Mouse (Mus musculus): ENCODE measurements around the gene Icam4. TPM values are rescaled to one million over a fixed set of nuclear protein-coding genes. Genes with fewer than 3 reads are reported as not detected.

Icam4 gene
- polyA plus RNA-seq, 1 experiment: not detected

- WGBS: 9% methylated on average over 17 of the region's 17 CpGs
- H3K4me3 ChIP-seq (ENCODE audit: insufficient read depth, low read depth, low read length): no peak overlapping the region
Measured at GRCm38 (mm10) chr9:21016331-21017176, 12.6 kb upstream of the Icam4 start.

GRCm38 (mm10) chr9:21017177-21017575, 12.0 kb upstream of the Icam4 start:
- Histone ChIP-seq H3K27ac (ENCODE audit: insufficient read depth, low read depth, low read length) (no peak overlapping the region), H3K4me3 (ENCODE audit: insufficient read depth, low read depth, low read length) (no peak overlapping the region), H3K4me1 (ENCODE audit: control insufficient read depth, insufficient read depth, low read length) (peaks cover 14% of the 10 kb centered on the region)
- no peak for TF ChIP-seq POLR2A (IDR thresholded peaks at IDR 0.05; ENCODE audit: insufficient read depth, low read depth, low read length)
- no peak for TF ChIP-seq CTCF (IDR thresholded peaks at IDR 0.05; ENCODE audit: insufficient read depth, low read depth, low read length)
- 39% methylated on average over 4 of the region's 4 CpGs for WGBS

More at GRCm38 (mm10) chr9:21016331-21017176, 12.6 kb upstream of the Icam4 start:
- TF ChIP-seq CTCF (IDR thresholded peaks at IDR 0.05; ENCODE audit: insufficient read depth, low read depth, low read length) (no peak), POLR2A (IDR thresholded peaks at IDR 0.05; ENCODE audit: insufficient read depth, low read depth, low read length) (no peak)
- Histone ChIP-seq H3K4me1 (ENCODE audit: control insufficient read depth, insufficient read depth, low read length) (peaks cover 14% of the 10 kb centered on the region), H3K27ac (ENCODE audit: insufficient read depth, low read depth, low read length) (no peak overlapping the region)

- H3K4me3 ChIP-seq (ENCODE audit: insufficient read depth, low read depth, low read length): no peak overlapping the region
- TF ChIP-seq CTCF (IDR thresholded peaks at IDR 0.05; ENCODE audit: insufficient read depth, low read depth, low read length): no peak
- peaks cover 14% of the 10 kb centered on the region for H3K4me1 ChIP-seq (ENCODE audit: control insufficient read depth, insufficient read depth, low read length)
- 76% methylated on average over 2 of the region's 2 CpGs for WGBS
- no peak overlapping the region for H3K27ac ChIP-seq (ENCODE audit: insufficient read depth, low read depth, low read length)
Measured at GRCm38 (mm10) chr9:21018600-21018999, 10.6 kb upstream of the Icam4 start.

GRCm38 (mm10) chr9:21021363-21021762, 7.8 kb upstream of the Icam4 start:
- Histone ChIP-seq H3K27ac (ENCODE audit: insufficient read depth, low read depth, low read length) (no peak overlapping the region), H3K4me3 (ENCODE audit: insufficient read depth, low read depth, low read length) (no peak overlapping the region), H3K4me1 (ENCODE audit: control insufficient read depth, insufficient read depth, low read length) (no peaks in the 10 kb centered on the region)
- 87% methylated on average over 3 of the region's 3 CpGs for WGBS
- TF ChIP-seq POLR2A (IDR thresholded peaks at IDR 0.05; ENCODE audit: insufficient read depth, low read depth, low read length): no peak
- TF ChIP-seq CTCF (IDR thresholded peaks at IDR 0.05; ENCODE audit: insufficient read depth, low read depth, low read length): no peak

- no peak overlapping the region for H3K27ac ChIP-seq (ENCODE audit: insufficient read depth, low read depth, low read length)
- no peak for TF ChIP-seq POLR2A (IDR thresholded peaks at IDR 0.05; ENCODE audit: insufficient read depth, low read depth, low read length)
- no peak for TF ChIP-seq CTCF (IDR thresholded peaks at IDR 0.05; ENCODE audit: insufficient read depth, low read depth, low read length)
- no peak overlapping the region for H3K4me3 ChIP-seq (ENCODE audit: insufficient read depth, low read depth, low read length)
- 65% methylated on average over 6 of the region's 6 CpGs for WGBS
- peaks cover 5% of the 10 kb centered on the region; the same call in 1 of the 2 replicates for H3K4me1 ChIP-seq (ENCODE audit: control insufficient read depth, insufficient read depth, low read length)
Measured at GRCm38 (mm10) chr9:21022288-21022687, 6.9 kb upstream of the Icam4 start.

- no peak overlapping the region for H3K27ac ChIP-seq (ENCODE audit: insufficient read depth, low read depth, low read length)
- H3K4me1 ChIP-seq (ENCODE audit: control insufficient read depth, insufficient read depth, low read length): peaks cover 8% of the 10 kb centered on the region; the same call in 1 of the 2 replicates
- TF ChIP-seq CTCF (IDR thresholded peaks at IDR 0.05; ENCODE audit: insufficient read depth, low read depth, low read length) (no peak), POLR2A (IDR thresholded peaks at IDR 0.05; ENCODE audit: insufficient read depth, low read depth, low read length) (no peak)
- H3K4me3 ChIP-seq (ENCODE audit: insufficient read depth, low read depth, low read length): no peak overlapping the region
- 73% methylated on average over 1 of the region's 1 CpGs for WGBS
Measured at GRCm38 (mm10) chr9:21022726-21023125, 6.4 kb upstream of the Icam4 start.

- no peak overlapping the region for H3K27ac ChIP-seq (ENCODE audit: insufficient read depth, low read depth, low read length)
- TF ChIP-seq POLR2A (IDR thresholded peaks at IDR 0.05; ENCODE audit: insufficient read depth, low read depth, low read length): no peak
- no peak for TF ChIP-seq CTCF (IDR thresholded peaks at IDR 0.05; ENCODE audit: insufficient read depth, low read depth, low read length)
- no peak overlapping the region for H3K4me3 ChIP-seq (ENCODE audit: insufficient read depth, low read depth, low read length)
- WGBS: 84% methylated on average over 19 of the region's 19 CpGs
- peaks cover 23% of the 10 kb centered on the region for H3K4me1 ChIP-seq (ENCODE audit: control insufficient read depth, insufficient read depth, low read length)
Measured at GRCm38 (mm10) chr9:21025258-21025810, 3.8 kb upstream of the Icam4 start.

- TF ChIP-seq POLR2A (IDR thresholded peaks at IDR 0.05; ENCODE audit: insufficient read depth, low read depth, low read length) (no peak), CTCF (IDR thresholded peaks at IDR 0.05; ENCODE audit: insufficient read depth, low read depth, low read length) (no peak)
- Histone ChIP-seq H3K4me1 (ENCODE audit: control insufficient read depth, insufficient read depth, low read length) (peaks cover 29% of the 10 kb centered on the region), H3K4me3 (ENCODE audit: insufficient read depth, low read depth, low read length) (no peak overlapping the region), H3K27ac (ENCODE audit: insufficient read depth, low read depth, low read length) (no peak overlapping the region)
- WGBS: 91% methylated on average over 12 of the region's 12 CpGs
Measured at GRCm38 (mm10) chr9:21026849-21027248, 2.3 kb upstream of the Icam4 start.

GRCm38 (mm10) chr9:21027774-21028290, 1.3 kb upstream of the Icam4 start:
- TF ChIP-seq CTCF (IDR thresholded peaks at IDR 0.05; ENCODE audit: insufficient read depth, low read depth, low read length) (no peak), POLR2A (IDR thresholded peaks at IDR 0.05; ENCODE audit: insufficient read depth, low read depth, low read length) (no peak)
- peaks cover 32% of the 10 kb centered on the region for H3K4me1 ChIP-seq (ENCODE audit: control insufficient read depth, insufficient read depth, low read length)
- H3K27ac ChIP-seq (ENCODE audit: insufficient read depth, low read depth, low read length): no peak overlapping the region
- H3K4me3 ChIP-seq (ENCODE audit: insufficient read depth, low read depth, low read length): no peak overlapping the region
- 49% methylated on average over 8 of the region's 8 CpGs for WGBS
